Mouse (Mus musculus): ENCODE measurements around the gene Atg2b.

GRCm38 (mm10) chr12:105606881-105607280, 78.1 kb downstream of the Atg2b start:
- TF ChIP-seq GATA1 (IDR thresholded peaks at IDR 0.05; ENCODE audit: low read length) (no peak), TAL1 (IDR thresholded peaks at IDR 0.05; ENCODE audit: low read length) (no peak)
